Mouse (Mus musculus) olfactory bulb, adult 2 months (tissue): ENCODE measurements at regions not wholly inside any gene's neighbourhood (a gene's known extent, or its start where the extent isn't known, plus 50 kb on each side); places are given as distances from the start of the nearest gene placed in this dataset.

ENCODE experiments used
- CTCF ChIP-seq: fragments of 200-500 bp; IDR thresholded peaks from 2 replicates; pipeline ENCODE4 v1.5.1; 2012; ENCODE audit warnings: low read depth, mild to moderate bottlenecking, low read length, moderate library complexity; ENCODE audit not compliant: insufficient read depth
- POLR2A ChIP-seq: fragments of 200-500 bp; IDR thresholded peaks from 2 replicates; pipeline ENCODE4 v1.6.1; 2012; ENCODE audit warnings: mild to moderate bottlenecking, low read depth, low read length, moderate library complexity; ENCODE audit not compliant: insufficient read depth

- TF ChIP-seq CTCF = no peak
- TF ChIP-seq POLR2A = no peak
Measured at GRCm38 (mm10) chr15:36914239-36915100, 93.1 kb downstream of the Zfp706 start.
